Mouse (Mus musculus): ENCODE results near the gene Egfl6. TPM values are rescaled to one million over a fixed set of nuclear protein-coding genes. Genes with fewer than 3 reads are reported as not detected.

Egfl6 gene
- 1 to 10 TPM; 2.7 to 3.5 TPM for total RNA-seq (2021)
- long read RNA-seq, experiment 1, partial matches to known transcripts = 0 of 4 reads
- long read RNA-seq, experiment 1, other reads (novel, unspliced or antisense) = 0 of 4 reads
- long read RNA-seq, experiment 2, partial matches to known transcripts = 0 of 1 reads
- long read RNA-seq, experiment 2, other reads (novel, unspliced or antisense) = 0 of 1 reads

GRCm38 (mm10) chrX:166584947-166585824 is at the start of gene Egfl6:
TSS of gene Egfl6 (minus strand) at chrX:166585720.
- peak in 1 of 2 experiments; percentile 2 for DNase-seq (ENCODE audit: low spot score in 2 of 2)
- intact Hi-C loops (cut with DNase I) = no loop called here

GRCm38 (mm10) chrX:166626866-166627570 is 41.5 kb upstream of the Egfl6 start:
- intact Hi-C loops (cut with DNase I) = no loop called here
- DNase-seq (ENCODE audit: low spot score in 2 of 2) = no peak

GRCm38 (mm10) chrX:166626174-166626573 is 40.7 kb upstream of the Egfl6 start:
- DNase-seq (ENCODE audit: low spot score in 2 of 2) = no peak
- intact Hi-C loops (cut with DNase I) = no loop called here

GRCm38 (mm10) chrX:166623176-166623575 is 37.7 kb upstream of the Egfl6 start:
- intact Hi-C loops (cut with DNase I) = no loop called here
- DNase-seq (ENCODE audit: low spot score in 2 of 2) = no peak

GRCm38 (mm10) chrX:166621560-166622301 is 36.2 kb upstream of the Egfl6 start:
- DNase-seq (ENCODE audit: low spot score in 2 of 2) = peak; percentile 13 to 45
- intact Hi-C loops (cut with DNase I) = no loop called here

- DNase-seq (ENCODE audit: low spot score in 2 of 2) = no peak
- intact Hi-C loops (cut with DNase I) = no loop called here
These were observed 35.4 kb upstream of the Egfl6 start for GRCm38 (mm10) chrX:166620900-166621299.

GRCm38 (mm10) chrX:166619084-166619483 is 33.6 kb upstream of the Egfl6 start:
- intact Hi-C loops (cut with DNase I) = no loop called here
- DNase-seq (ENCODE audit: low spot score in 2 of 2) = no peak

- DNase-seq (ENCODE audit: low spot score in 2 of 2) = no peak
- intact Hi-C loops (cut with DNase I) = no loop called here
These were observed 29.7 kb upstream of the Egfl6 start for GRCm38 (mm10) chrX:166615191-166615590.

- intact Hi-C loops (cut with DNase I) = no loop called here
- no peak for DNase-seq (ENCODE audit: low spot score in 2 of 2)
These were observed 9.4 kb downstream of the Egfl6 start for GRCm38 (mm10) chrX:166576111-166576510.

- DNase-seq (ENCODE audit: low spot score in 2 of 2) = no peak
- intact Hi-C loops (cut with DNase I) = no loop called here
These were observed 19.5 kb downstream of the Egfl6 start for GRCm38 (mm10) chrX:166565983-166566382.

GRCm38 (mm10) chrX:166565401-166565800 is 20.1 kb downstream of the Egfl6 start:
- intact Hi-C loops (cut with DNase I) = no loop called here

GRCm38 (mm10) chrX:166564900-166565299 is 20.6 kb downstream of the Egfl6 start:
- no peak for DNase-seq (ENCODE audit: low spot score in 2 of 2)
- intact Hi-C loops (cut with DNase I) = no loop called here

More at GRCm38 (mm10) chrX:166565401-166565800, 20.1 kb downstream of the Egfl6 start:
- DNase-seq (ENCODE audit: low spot score in 2 of 2) = no peak

GRCm38 (mm10) chrX:166559333-166559732 is 26.2 kb downstream of the Egfl6 start:
- peak in 1 of 2 experiments; percentile 1 for DNase-seq (ENCODE audit: low spot score in 2 of 2)
- intact Hi-C loops (cut with DNase I) = no loop called here

- no peak for DNase-seq (ENCODE audit: low spot score in 2 of 2)
- intact Hi-C loops (cut with DNase I) = no loop called here
These were observed 33.2 kb downstream of the Egfl6 start for GRCm38 (mm10) chrX:166552355-166552754.

GRCm38 (mm10) chrX:166546495-166546894 is 39.0 kb downstream of the Egfl6 start:
- no peak for DNase-seq (ENCODE audit: low spot score in 2 of 2)
- intact Hi-C loops (cut with DNase I) = no loop called here

GRCm38 (mm10) chrX:166535138-166535537 is 50.4 kb downstream of the Egfl6 start:
- DNase-seq (ENCODE audit: low spot score in 2 of 2) = no peak
- intact Hi-C loops (cut with DNase I) = no loop called here

GRCm38 (mm10) chrX:166533432-166533831 is 52.1 kb downstream of the Egfl6 start:
- DNase-seq (ENCODE audit: low spot score in 2 of 2) = no peak
- intact Hi-C loops (cut with DNase I) = no loop called here

GRCm38 (mm10) chrX:166531671-166532070 is 53.8 kb downstream of the Egfl6 start:
- intact Hi-C loops (cut with DNase I) = no loop called here
- DNase-seq (ENCODE audit: low spot score in 2 of 2) = no peak

GRCm38 (mm10) chrX:166528126-166528525 is 57.4 kb downstream of the Egfl6 start:
- intact Hi-C loops (cut with DNase I) = no loop called here
- DNase-seq (ENCODE audit: low spot score in 2 of 2) = no peak

All from left cerebral cortex, postnatal 14 days (tissue).